Mouse (Mus musculus) thymus, adult 2 months (tissue): ENCODE data around the gene Tecpr2. TPM values are rescaled to one million over a fixed set of nuclear protein-coding genes. Genes with fewer than 3 reads are reported as not detected.

Experiments used
- DNase-seq: peaks from one replicate; pipeline ENCODE4 v3.0.0; 2021
- H3K27ac ChIP-seq: fragments of 200-500 bp; 2 replicates; pipeline ENCODE4 v1.5.1; 2012; ENCODE audit warnings: low read length, control low read depth; ENCODE audit not compliant: control insufficient read depth, insufficient read depth
- H3K27me3 ChIP-seq: fragments of 200-500 bp; 2 replicates; pipeline ENCODE4 v1.6.1; 2012; ENCODE audit warnings: mild to moderate bottlenecking, low read length, moderate library complexity, mixed read lengths; ENCODE audit not compliant: control insufficient read depth, insufficient read depth
- H3K36me3 ChIP-seq: fragments of 200-500 bp; 2 replicates; pipeline ENCODE4 v1.6.1; 2012; ENCODE audit warnings: mild to moderate bottlenecking, low read length, moderate library complexity; ENCODE audit not compliant: control insufficient read depth, insufficient read depth
- H3K4me1 ChIP-seq: fragments of 200-500 bp; replicated peaks from 2 replicates; pipeline ENCODE4 v1.6.1; 2012; ENCODE audit warnings: low read length; ENCODE audit not compliant: control insufficient read depth, insufficient read depth
- H3K4me3 ChIP-seq: fragments of 200-500 bp; 2 replicates; pipeline ENCODE4 v1.5.1; 2012; ENCODE audit warnings: mild to moderate bottlenecking, low read length, control low read depth, moderate library complexity; ENCODE audit not compliant: control insufficient read depth, insufficient read depth
- CTCF ChIP-seq: fragments of 200-500 bp; IDR thresholded peaks from 2 replicates; pipeline ENCODE4 v1.5.1; 2012; ENCODE audit warnings: mild to moderate bottlenecking, control low read depth, low read length, moderate library complexity, borderline replicate concordance; ENCODE audit not compliant: control insufficient read depth, poor library complexity, insufficient read depth; ENCODE audit errors: extremely low read depth
- POLR2A ChIP-seq: fragments of 200-500 bp; IDR thresholded peaks from 2 replicates; pipeline ENCODE4 v1.6.1; 2012; ENCODE audit warnings: mild to moderate bottlenecking, low read length, control low read depth, moderate library complexity; ENCODE audit not compliant: control insufficient read depth, poor library complexity, insufficient read depth; ENCODE audit errors: extremely low read depth
- WGBS: fragments of 180-500 bp; shearing (Covaris S2); methylation state at CpG from one replicate; pipeline ENCODE4 v1.1.7; 2018; 5-methylcytosine and 5-hydroxymethylcytosine counted together
- polyA plus RNA-seq: library from polyadenylated mRNA; depleted of rRNA; stranded (reverse); fragments of >200 nt; gene quantifications from 2 replicates; pipeline ENCODE4 v1.2.3, GENCODE M21; 2012

The Tecpr2 gene
- polyA plus RNA-seq, 1 experiment = 9.3 TPM

- TF ChIP-seq CTCF (no peak), POLR2A (no peak)
- no peak for DNase-seq
- no peaks in the 10 kb centered on the region for H3K36me3 ChIP-seq
- no peak overlapping the region for H3K4me3 ChIP-seq
- H3K27me3 ChIP-seq = no peaks in the 10 kb centered on the region
- H3K4me1 ChIP-seq = peaks cover 22% of the 10 kb centered on the region
- WGBS = 93% methylated on average over 6 of the region's 6 CpGs
- no peak overlapping the region for H3K27ac ChIP-seq
Observed at GRCm38 (mm10) chr12:111005803-111006202, 116.7 kb downstream of the Tecpr2 start.

GRCm38 (mm10) chr12:111006339-111006738, 117.3 kb downstream of the Tecpr2 start:
- no peak overlapping the region for H3K27ac ChIP-seq
- WGBS = 98% methylated on average over 5 of the region's 5 CpGs

DNA sequence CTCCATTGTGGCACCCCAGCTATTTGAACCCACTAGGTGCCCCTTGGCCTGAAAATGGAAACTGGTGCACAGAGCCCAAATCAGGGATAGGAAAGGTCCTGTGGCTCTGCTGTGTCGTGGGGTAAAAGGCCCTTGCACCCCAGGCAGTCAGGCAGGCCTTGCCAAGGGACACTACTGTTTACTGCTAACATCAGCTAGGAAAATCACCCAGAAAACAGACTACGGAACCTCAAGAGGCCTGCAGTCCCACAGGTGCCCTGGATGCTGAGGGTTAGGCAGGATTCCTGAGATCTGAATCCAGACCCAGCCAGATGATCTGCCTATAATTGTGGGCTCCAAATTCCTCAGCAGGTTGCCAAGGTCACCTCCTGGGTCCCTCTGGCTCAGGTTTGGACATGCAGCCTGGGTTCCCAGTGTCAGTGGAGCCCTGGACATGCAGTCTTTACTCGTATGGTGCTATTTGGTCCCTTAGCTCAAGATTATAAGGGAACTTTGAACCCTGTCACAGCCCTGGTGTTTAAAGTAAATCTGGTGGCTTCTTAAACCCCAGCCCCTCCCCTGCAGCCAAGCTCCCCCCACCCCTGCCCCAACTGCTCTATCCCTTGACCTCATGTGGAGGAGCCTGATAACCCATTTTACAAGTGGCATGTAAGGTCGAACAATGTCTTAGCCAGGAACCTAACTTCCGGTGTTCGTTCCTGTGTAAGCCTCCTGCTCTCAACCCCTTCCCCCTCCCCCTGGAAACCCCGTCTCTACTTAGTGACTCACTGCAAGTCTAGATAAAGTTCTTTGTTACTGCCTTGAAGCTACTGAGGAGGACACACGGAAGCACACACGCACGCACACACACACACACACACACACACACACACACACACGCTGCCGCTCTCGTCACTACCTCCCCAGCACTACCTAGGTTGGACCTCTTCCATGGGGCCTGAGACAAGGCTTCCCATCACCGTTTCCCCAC, 118.4 kb downstream of the Tecpr2 start:
- Histone ChIP-seq H3K36me3 (no peaks in the 10 kb centered on the region), H3K27me3 (no peaks in the 10 kb centered on the region), H3K27ac (peak overlapping the region; percentile 35; the same call in 1 of the 2 replicates), H3K4me1 (peaks cover 22% of the 10 kb centered on the region), H3K4me3 (no peak overlapping the region)
- 40% methylated on average over 14 of the region's 14 CpGs for WGBS
- TF ChIP-seq POLR2A = no peak
- TF ChIP-seq CTCF = no peak
- DNase-seq = peak; percentile 72

More at GRCm38 (mm10) chr12:111006339-111006738, 117.3 kb downstream of the Tecpr2 start:
- Histone ChIP-seq H3K36me3 (no peaks in the 10 kb centered on the region), H3K4me3 (no peak overlapping the region), H3K4me1 (peaks cover 22% of the 10 kb centered on the region), H3K27me3 (no peaks in the 10 kb centered on the region)
- no peak for DNase-seq
- TF ChIP-seq CTCF (no peak), POLR2A (no peak)

- WGBS = 96% methylated on average over 11 of the region's 11 CpGs
- Histone ChIP-seq H3K4me1 (peaks cover 22% of the 10 kb centered on the region), H3K36me3 (no peaks in the 10 kb centered on the region), H3K27me3 (no peaks in the 10 kb centered on the region), H3K27ac (no peak overlapping the region), H3K4me3 (no peak overlapping the region)
- DNase-seq = no peak
- TF ChIP-seq CTCF = no peak
- TF ChIP-seq POLR2A = no peak
Observed at GRCm38 (mm10) chr12:111008500-111009490, 119.7 kb downstream of the Tecpr2 start.

- Histone ChIP-seq H3K4me3 (no peak overlapping the region), H3K27ac (no peak overlapping the region), H3K27me3 (no peaks in the 10 kb centered on the region), H3K4me1 (peaks cover 22% of the 10 kb centered on the region), H3K36me3 (no peaks in the 10 kb centered on the region)
- DNase-seq = no peak
- 96% methylated on average over 6 of the region's 6 CpGs for WGBS
- TF ChIP-seq CTCF (no peak), POLR2A (no peak)
Observed at GRCm38 (mm10) chr12:111009615-111010257, 120.7 kb downstream of the Tecpr2 start.
